Mouse (Mus musculus) cerebellum, adult 2 months (tissue): ENCODE data around the gene Skap2. TPM values are rescaled to one million over a fixed set of nuclear protein-coding genes. Genes with fewer than 3 reads are reported as not detected.

Experiments
- DNase-seq, 2 experiments: peaks; one replicate each; pipeline ENCODE4 v3.0.0; 2021
- H3K27ac ChIP-seq: fragments of 200-500 bp; 2 replicates; pipeline ENCODE4 v1.5.1; 2012; ENCODE audit warnings: low read length, control low read depth, inconsistent platforms; ENCODE audit not compliant: insufficient read depth
- H3K27me3 ChIP-seq: fragments of 200-500 bp; 2 replicates; pipeline ENCODE4 v1.6.1; 2012; ENCODE audit warnings: inconsistent platforms, mild to moderate bottlenecking, low read length, moderate library complexity; ENCODE audit not compliant: control insufficient read depth, insufficient read depth
- H3K4me1 ChIP-seq: fragments of 200-500 bp; 2 replicates; pipeline ENCODE4 v1.6.1; 2011; ENCODE audit warnings: low read length; ENCODE audit not compliant: control insufficient read depth, insufficient read depth
- H3K4me3 ChIP-seq: fragments of 200-500 bp; replicated peaks from 2 replicates; pipeline ENCODE3; 2011; ENCODE audit warnings: mild to moderate bottlenecking, low read depth, low read length, control low read depth; ENCODE audit not compliant: insufficient read depth
- CTCF ChIP-seq: fragments of 200-500 bp; IDR thresholded peaks from 2 replicates; pipeline ENCODE4 v1.5.1; 2011; ENCODE audit warnings: low read depth, mild to moderate bottlenecking, control low read depth, low read length, moderate library complexity, borderline replicate concordance; ENCODE audit not compliant: insufficient read depth
- POLR2A ChIP-seq: fragments of 200-500 bp; IDR thresholded peaks from 2 replicates; pipeline ENCODE4 v1.6.1; 2011; ENCODE audit warnings: low read length, control low read depth, borderline replicate concordance; ENCODE audit not compliant: insufficient read depth
- WGBS: fragments of 180-500 bp; shearing (Covaris S2); methylation state at CpG from one replicate; pipeline ENCODE4 v1.1.7; 2018; 5-methylcytosine and 5-hydroxymethylcytosine counted together
- polyA plus RNA-seq: library from polyadenylated mRNA; depleted of rRNA; stranded (reverse); fragments of >200 nt; gene quantifications from 2 replicates; pipeline ENCODE4 v1.2.3, GENCODE M21; 2012

Skap2 gene
- polyA plus RNA-seq, 1 experiment: 19.2 TPM

- no peak for TF ChIP-seq POLR2A
- no peak for TF ChIP-seq CTCF
- no peak overlapping the region for H3K4me3 ChIP-seq
- no peaks in the 10 kb centered on the region for H3K4me1 ChIP-seq
- H3K27ac ChIP-seq: no peak overlapping the region
- no peaks in the 10 kb centered on the region for H3K27me3 ChIP-seq
- no peak for DNase-seq
- 54% methylated on average over 7 of the region's 7 CpGs for WGBS
Measured at GRCm38 (mm10) chr6:52031181-52031580, 18.8 kb upstream of the Skap2 start.

DNA sequence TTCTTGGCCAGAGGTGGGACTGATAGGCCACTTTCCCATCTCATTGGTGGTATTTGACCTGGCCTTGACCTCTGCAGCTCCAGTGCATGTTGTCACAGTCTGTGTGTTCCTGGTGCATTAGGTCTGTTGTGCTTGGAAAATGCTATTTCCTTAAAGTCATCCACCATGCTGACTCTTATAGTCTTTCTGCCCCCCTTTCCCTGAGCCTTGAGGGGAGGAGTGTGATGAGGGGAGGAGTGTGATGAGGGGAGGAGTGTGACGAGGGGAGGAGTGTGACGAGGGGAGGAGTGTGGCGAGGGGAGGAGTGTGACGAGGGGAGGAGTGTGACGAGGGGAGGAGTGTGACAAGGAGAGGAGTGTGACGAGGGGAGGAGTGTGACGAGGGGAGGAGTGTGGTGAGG, 15.8 kb upstream of the Skap2 start:
- TF ChIP-seq CTCF: no peak
- TF ChIP-seq POLR2A: no peak
- 92% methylated on average over 7 of the region's 7 CpGs for WGBS
- Histone ChIP-seq H3K4me3 (no peak overlapping the region), H3K27ac (no peak overlapping the region), H3K4me1 (no peaks in the 10 kb centered on the region), H3K27me3 (no peaks in the 10 kb centered on the region)
- DNase-seq: no peak

- H3K27me3 ChIP-seq: no peaks in the 10 kb centered on the region
- WGBS: 87% methylated on average over 4 of the region's 4 CpGs
- no peak for DNase-seq
- TF ChIP-seq CTCF (no peak), POLR2A (no peak)
- no peak overlapping the region for H3K27ac ChIP-seq
- no peak overlapping the region for H3K4me3 ChIP-seq
- no peaks in the 10 kb centered on the region for H3K4me1 ChIP-seq
Measured at GRCm38 (mm10) chr6:52027181-52027580, 14.8 kb upstream of the Skap2 start.

GRCm38 (mm10) chr6:52026281-52026680, 13.9 kb upstream of the Skap2 start:
- Histone ChIP-seq H3K27ac (no peak overlapping the region), H3K4me3 (no peak overlapping the region), H3K4me1 (no peaks in the 10 kb centered on the region), H3K27me3 (no peaks in the 10 kb centered on the region)
- TF ChIP-seq POLR2A (no peak), CTCF (no peak)
- DNase-seq: no peak
- 82% methylated on average over 11 of the region's 11 CpGs for WGBS

GRCm38 (mm10) chr6:52024730-52025129, 12.4 kb upstream of the Skap2 start:
- no peaks in the 10 kb centered on the region for H3K4me1 ChIP-seq
- TF ChIP-seq CTCF: no peak
- no peak for TF ChIP-seq POLR2A
- H3K27me3 ChIP-seq: no peaks in the 10 kb centered on the region
- 74% methylated on average over 5 of the region's 5 CpGs for WGBS
- DNase-seq: no peak
- H3K27ac ChIP-seq: no peak overlapping the region
- no peak overlapping the region for H3K4me3 ChIP-seq

DNA sequence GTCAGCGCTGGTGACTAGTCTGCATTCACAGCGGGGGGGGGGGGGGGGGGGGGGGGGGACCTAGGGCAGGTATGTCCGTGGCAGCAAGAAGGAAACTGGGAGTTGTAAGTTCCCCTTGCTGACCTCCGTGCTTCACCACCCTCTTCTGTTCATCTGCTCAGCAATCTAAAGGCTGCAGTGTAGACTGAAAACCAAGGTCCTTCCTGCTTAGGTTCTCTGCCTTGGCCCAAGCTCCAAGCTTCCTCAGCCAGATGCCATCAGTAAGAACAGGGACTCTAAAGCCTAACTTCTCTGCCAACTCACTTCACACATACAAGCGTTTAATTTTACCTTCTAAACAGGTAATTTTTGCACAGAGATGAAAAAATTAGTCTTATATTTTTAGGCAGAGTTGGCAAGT, 10.0 kb upstream of the Skap2 start:
- no peaks in the 10 kb centered on the region for H3K4me1 ChIP-seq
- no peak overlapping the region for H3K4me3 ChIP-seq
- no peak overlapping the region for H3K27ac ChIP-seq
- H3K27me3 ChIP-seq: no peaks in the 10 kb centered on the region
- DNase-seq: no peak
- TF ChIP-seq POLR2A (no peak), CTCF (no peak)
- 37% methylated on average over 5 of the region's 5 CpGs for WGBS

DNA sequence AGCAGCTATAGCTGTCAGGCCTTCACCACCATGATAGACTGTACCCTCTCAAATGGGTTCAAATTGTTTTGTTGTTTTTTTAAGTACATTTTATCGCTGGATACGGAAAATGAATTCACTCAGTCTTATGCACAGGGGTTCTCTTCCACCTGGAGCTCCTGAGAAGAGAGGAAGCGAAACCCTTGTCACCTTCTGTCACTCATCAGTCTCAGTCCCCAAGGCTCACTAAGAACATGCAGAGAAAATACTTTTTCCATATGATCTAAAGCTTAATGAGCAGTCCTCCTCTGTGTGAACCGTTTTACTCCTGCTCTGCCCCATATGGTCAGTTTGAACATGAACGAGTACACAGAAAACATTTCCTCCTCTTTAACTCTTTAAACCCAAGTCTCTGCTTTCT, 7.9 kb upstream of the Skap2 start:
- TF ChIP-seq CTCF: no peak
- TF ChIP-seq POLR2A: no peak
- Histone ChIP-seq H3K4me1 (no peaks in the 10 kb centered on the region), H3K27ac (no peak overlapping the region), H3K27me3 (no peaks in the 10 kb centered on the region), H3K4me3 (no peak overlapping the region)
- DNase-seq: no peak
- WGBS: 73% methylated on average over 5 of the region's 5 CpGs

- Histone ChIP-seq H3K27ac (no peak overlapping the region), H3K4me1 (no peaks in the 10 kb centered on the region), H3K4me3 (peak overlapping the region; percentile 69), H3K27me3 (no peaks in the 10 kb centered on the region; the same call in 1 of the 2 replicates)
- no peak for TF ChIP-seq CTCF
- TF ChIP-seq POLR2A: no peak
- WGBS: 23% methylated on average over 3 of the region's 3 CpGs
- DNase-seq: no peak
Measured at GRCm38 (mm10) chr6:52013245-52013945, 1.0 kb upstream of the Skap2 start.
